Mouse (Mus musculus): ENCODE measurements around the gene Olfr715. TPM values are rescaled to one million over a fixed set of nuclear protein-coding genes. Genes with fewer than 3 reads are reported as not detected.
"Not testable (repeated sequence)": the region's sequence is repeated elsewhere in the genome, so short reads cannot be mapped to it uniquely, and the experiment has no call there.

Olfr715 gene
- not detected in 2 replicates for polyA plus RNA-seq (2015; fragmentation: Nextera tagmentation; extraction: Ambion mirVana)

DNA sequence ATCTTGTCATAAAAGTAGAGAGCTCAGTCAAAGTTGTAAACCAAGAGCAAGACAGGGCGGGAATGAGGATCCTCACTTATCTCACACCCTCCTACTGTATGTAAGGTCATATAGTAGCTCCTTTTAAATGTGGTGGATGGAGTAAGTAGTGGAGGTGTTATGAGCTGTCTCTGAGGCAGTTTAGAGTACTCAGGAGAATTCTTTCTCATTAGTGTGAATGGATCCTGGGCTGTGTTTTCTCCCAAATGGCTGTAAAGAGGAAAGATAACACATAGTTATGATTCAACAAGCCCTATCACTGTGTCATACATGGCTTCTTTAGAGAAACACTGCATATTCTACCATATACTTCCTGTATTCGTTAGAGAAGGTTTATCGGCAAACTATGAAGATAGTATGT lies at the start of gene Olfr715:
TSS of gene Olfr715 (minus strand) at position 101 of the 400 bp plus-strand sequence.
- WGBS: 80% methylated on average over 1 of the region's 3 CpGs
- H3K27ac ChIP-seq (ENCODE audit: low read length): not testable (repeated sequence)

DNA sequence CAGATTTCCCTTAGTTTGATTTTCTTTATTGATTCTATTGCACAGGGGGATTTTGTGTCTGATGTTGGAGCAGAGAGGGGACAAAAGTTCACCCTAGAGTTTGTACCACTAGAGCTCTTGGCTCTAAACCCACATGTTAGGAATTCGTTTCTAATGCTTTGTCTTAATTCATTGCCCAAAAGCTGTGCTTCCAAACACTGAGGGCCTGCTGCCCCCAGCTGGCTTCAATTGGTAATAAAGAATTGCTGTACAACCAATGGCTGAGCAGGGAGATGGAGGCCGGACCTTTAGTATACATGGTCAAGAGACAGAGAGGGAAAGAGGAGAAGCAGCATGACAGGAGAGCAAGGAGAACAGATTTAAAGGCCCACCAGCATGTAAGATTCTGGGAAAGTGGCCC lies 49.5 kb upstream of the Olfr715 start:
- Histone ChIP-seq H3K4me2 (ENCODE audit: low read length) (no peak overlapping the region), H3K4me1 (ENCODE audit: control insufficient read depth, insufficient read depth, low read length) (no peaks in the 10 kb centered on the region), H3K36me3 (ENCODE audit: control insufficient read depth, insufficient read depth, low read length) (no peaks in the 10 kb centered on the region), H3K27ac (ENCODE audit: low read length) (no peak overlapping the region), H3K27me3 (ENCODE audit: control insufficient read depth, insufficient read depth, low read depth, low read length) (no peaks in the 10 kb centered on the region), H3K9ac (ENCODE audit: low read depth, low read length) (no peak overlapping the region), H3K9me3 (replicated peaks; ENCODE audit: control insufficient read depth, low read length, poor library complexity, severe bottlenecking) (no peaks in the 10 kb centered on the region), H3K4me3 (ENCODE audit: low read depth, low read length) (no peak overlapping the region)
- 40% methylated on average over 2 of the region's 2 CpGs for WGBS
- ATAC-seq: no peak

More for the DNA sequence above, at the start of gene Olfr715:
- H3K4me1 ChIP-seq (ENCODE audit: control insufficient read depth, insufficient read depth, low read length); H3K9me3 ChIP-seq (replicated peaks; ENCODE audit: control insufficient read depth, low read length, poor library complexity, severe bottlenecking); ATAC-seq; H3K36me3 ChIP-seq (ENCODE audit: control insufficient read depth, insufficient read depth, low read length); H3K4me2 ChIP-seq (ENCODE audit: low read length); H3K27me3 ChIP-seq (ENCODE audit: control insufficient read depth, insufficient read depth, low read depth, low read length); H3K4me3 ChIP-seq (ENCODE audit: low read depth, low read length); H3K9ac ChIP-seq (ENCODE audit: low read depth, low read length): not testable (repeated sequence)

DNA sequence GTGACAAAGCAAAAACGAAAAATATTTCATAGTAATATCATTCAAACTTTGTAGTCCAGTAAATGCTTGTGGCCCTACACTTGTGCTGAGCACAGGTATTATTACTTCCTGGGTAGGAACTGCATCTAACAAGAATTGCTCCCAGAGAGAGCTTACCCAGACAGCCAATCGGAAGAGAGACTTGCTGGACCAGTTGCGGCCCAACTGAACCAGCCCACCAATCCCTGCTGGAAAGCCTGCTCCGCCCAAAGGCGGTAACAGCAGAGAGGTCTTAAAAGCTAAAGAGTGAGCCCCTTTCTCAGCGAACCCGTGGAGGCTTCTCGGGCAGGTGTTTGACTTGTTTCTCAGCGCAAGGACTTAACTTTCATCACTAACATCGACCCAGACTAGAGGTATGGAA lies 35.8 kb upstream of the Olfr715 start, which contains the start of gene Nlrp14:
TSS of gene Nlrp14 (plus strand) at position 301 of the 400 bp plus-strand sequence.
- H3K27ac ChIP-seq (ENCODE audit: low read length): no peak within 1 kb of the TSS
- H3K27me3 ChIP-seq (ENCODE audit: control insufficient read depth, insufficient read depth, low read depth, low read length): no peaks in the 10 kb centered on the region
- H3K9me3 ChIP-seq (replicated peaks; ENCODE audit: control insufficient read depth, low read length, poor library complexity, severe bottlenecking): no peaks in the 10 kb centered on the region
- H3K4me2 ChIP-seq (ENCODE audit: low read length): no peak within 1 kb of the TSS
- H3K9ac ChIP-seq (ENCODE audit: low read depth, low read length): no peak within 1 kb of the TSS
- ATAC-seq: no peak
- H3K4me3 ChIP-seq (ENCODE audit: low read depth, low read length): no peak within 1 kb of the TSS
- H3K4me1 ChIP-seq (ENCODE audit: control insufficient read depth, insufficient read depth, low read length): no peaks in the 10 kb centered on the region
- 85% methylated on average over 10 of the region's 10 CpGs for WGBS
- no peaks in the 10 kb centered on the region for H3K36me3 ChIP-seq (ENCODE audit: control insufficient read depth, insufficient read depth, low read length)

DNA sequence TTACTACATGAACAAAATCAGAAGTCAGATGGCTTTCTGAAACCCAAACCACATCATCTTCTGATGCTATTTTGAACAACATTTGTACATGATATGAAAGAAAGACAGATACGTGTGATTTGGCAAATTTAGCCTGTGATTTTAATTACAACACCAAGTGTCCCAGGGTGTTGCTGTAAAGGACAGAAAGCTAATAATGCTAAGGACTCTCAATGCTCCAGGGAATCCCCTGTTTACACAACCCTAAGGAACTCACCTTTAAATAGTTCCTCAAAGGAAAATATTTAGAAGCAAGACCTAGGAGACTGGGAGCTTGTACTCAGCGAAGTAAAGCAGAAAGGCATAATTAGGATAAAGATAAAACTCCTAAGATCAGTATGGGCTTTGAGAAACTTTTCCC lies 7.1 kb upstream of the Olfr715 start, which contains the start of gene Olfr716:
TSS of gene Olfr716 (plus strand) at position 301 of the 400 bp plus-strand sequence.
- not testable (repeated sequence) for H3K4me3 ChIP-seq (ENCODE audit: low read depth, low read length); H3K4me2 ChIP-seq (ENCODE audit: low read length); H3K27ac ChIP-seq (ENCODE audit: low read length); H3K9ac ChIP-seq (ENCODE audit: low read depth, low read length); H3K4me1 ChIP-seq (ENCODE audit: control insufficient read depth, insufficient read depth, low read length); ATAC-seq; H3K36me3 ChIP-seq (ENCODE audit: control insufficient read depth, insufficient read depth, low read length); H3K9me3 ChIP-seq (replicated peaks; ENCODE audit: control insufficient read depth, low read length, poor library complexity, severe bottlenecking); H3K27me3 ChIP-seq (ENCODE audit: control insufficient read depth, insufficient read depth, low read depth, low read length)
- 74% methylated on average over 2 of the region's 2 CpGs for WGBS

DNA sequence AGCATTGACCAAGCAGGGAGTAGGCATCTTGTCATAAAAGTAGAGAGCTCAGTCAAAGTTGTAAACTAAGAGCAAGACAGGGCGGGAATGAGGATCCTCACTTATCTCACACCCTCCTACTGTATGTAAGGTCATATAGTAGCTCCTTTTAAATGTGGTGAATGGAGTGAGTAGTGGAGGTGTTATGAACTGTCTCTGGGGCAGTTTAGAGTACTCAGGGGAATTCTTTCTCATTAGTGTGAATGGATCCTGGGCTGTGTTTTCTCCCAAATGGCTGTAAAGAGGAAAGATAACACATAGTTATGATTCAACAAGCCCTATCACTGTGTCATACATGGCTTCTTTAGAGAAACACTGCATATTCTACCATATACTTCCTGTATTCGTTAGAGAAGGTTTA lies 20.6 kb downstream of the Olfr715 start, which contains the start of gene Olfr715b:
TSS of gene Olfr715b (minus strand) at position 101 of the 400 bp plus-strand sequence.
- H3K4me3 ChIP-seq (ENCODE audit: low read depth, low read length); ATAC-seq; H3K27me3 ChIP-seq (ENCODE audit: control insufficient read depth, insufficient read depth, low read depth, low read length); H3K4me2 ChIP-seq (ENCODE audit: low read length); H3K36me3 ChIP-seq (ENCODE audit: control insufficient read depth, insufficient read depth, low read length); H3K9ac ChIP-seq (ENCODE audit: low read depth, low read length); H3K4me1 ChIP-seq (ENCODE audit: control insufficient read depth, insufficient read depth, low read length); H3K9me3 ChIP-seq (replicated peaks; ENCODE audit: control insufficient read depth, low read length, poor library complexity, severe bottlenecking); H3K27ac ChIP-seq (ENCODE audit: low read length): not testable (repeated sequence)
- 80% methylated on average over 1 of the region's 2 CpGs for WGBS

DNA sequence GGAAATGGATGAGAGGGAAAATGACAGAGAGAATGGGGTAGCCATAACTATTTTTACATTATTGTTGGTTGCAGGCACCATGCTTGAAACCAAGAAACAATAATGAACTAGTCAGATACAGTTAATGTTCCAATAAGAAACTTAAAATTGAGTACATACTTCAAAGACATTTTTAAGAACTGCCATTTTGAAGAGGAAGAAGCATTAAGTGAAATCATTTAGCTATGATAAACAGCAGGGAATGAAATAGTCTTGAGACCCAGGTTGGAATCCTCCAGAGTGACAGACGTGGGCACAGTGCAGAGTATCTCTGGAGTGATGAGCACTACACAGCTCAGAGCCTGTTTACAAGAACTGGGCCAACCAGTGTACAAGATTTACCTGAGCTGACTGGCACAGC lies 38.0 kb downstream of the Olfr715 start, which contains the start of gene Olfr17:
TSS of gene Olfr17 (plus strand) at position 301 of the 400 bp plus-strand sequence.
- no peaks in the 10 kb centered on the region for H3K27me3 ChIP-seq (ENCODE audit: control insufficient read depth, insufficient read depth, low read depth, low read length)
- no peak within 1 kb of the TSS for H3K4me2 ChIP-seq (ENCODE audit: low read length)
- ATAC-seq: no peak
- WGBS: 31% methylated on average over 1 of the region's 1 CpGs
- no peaks in the 10 kb centered on the region for H3K9me3 ChIP-seq (replicated peaks; ENCODE audit: control insufficient read depth, low read length, poor library complexity, severe bottlenecking)
- no peak within 1 kb of the TSS for H3K27ac ChIP-seq (ENCODE audit: low read length)
- no peaks in the 10 kb centered on the region for H3K36me3 ChIP-seq (ENCODE audit: control insufficient read depth, insufficient read depth, low read length)
- no peak within 1 kb of the TSS for H3K4me3 ChIP-seq (ENCODE audit: low read depth, low read length)
- H3K9ac ChIP-seq (ENCODE audit: low read depth, low read length): no peak within 1 kb of the TSS
- no peaks in the 10 kb centered on the region for H3K4me1 ChIP-seq (ENCODE audit: control insufficient read depth, insufficient read depth, low read length)

Other genes with a start within 250 kb of the Olfr715 start
- gene Olfr706, start 242.9 kb downstream of the Olfr715 start, polyA plus RNA-seq (2015; fragmentation: Nextera tagmentation; extraction: Ambion mirVana): not detected in 2 replicates
- not detected in 2 replicates for gene Olfr707, start 229.8 kb downstream of the Olfr715 start, polyA plus RNA-seq (2015; fragmentation: Nextera tagmentation; extraction: Ambion mirVana)
- gene Olfr1532-ps1, start 223.1 kb downstream of the Olfr715 start, polyA plus RNA-seq (2015; fragmentation: Nextera tagmentation; extraction: Ambion mirVana): not detected in 2 replicates
- not detected in 2 replicates for gene Olfr709-ps1, start 198.9 kb downstream of the Olfr715 start, polyA plus RNA-seq (2015; fragmentation: Nextera tagmentation; extraction: Ambion mirVana)
- not detected in 2 replicates for gene Olfr710, start 182.8 kb downstream of the Olfr715 start, polyA plus RNA-seq (2015; fragmentation: Nextera tagmentation; extraction: Ambion mirVana)
- not detected in 2 replicates for gene Olfr6, start 167.1 kb downstream of the Olfr715 start, polyA plus RNA-seq (2015; fragmentation: Nextera tagmentation; extraction: Ambion mirVana)
- gene Olfr711, start 155.6 kb downstream of the Olfr715 start, polyA plus RNA-seq (2015; fragmentation: Nextera tagmentation; extraction: Ambion mirVana): not detected in 2 replicates
- gene Olfr2, start 125.0 kb downstream of the Olfr715 start, polyA plus RNA-seq (2015; fragmentation: Nextera tagmentation; extraction: Ambion mirVana): not detected in 2 replicates
- not detected in 2 replicates for gene Olfr713, start 99.9 kb downstream of the Olfr715 start, polyA plus RNA-seq (2015; fragmentation: Nextera tagmentation; extraction: Ambion mirVana)
- not detected in 2 replicates for gene Olfr714, start 60.1 kb downstream of the Olfr715 start, polyA plus RNA-seq (2015; fragmentation: Nextera tagmentation; extraction: Ambion mirVana)
- not detected in 2 replicates for gene Olfr17, start 37.9 kb downstream of the Olfr715 start, polyA plus RNA-seq (2015; fragmentation: Nextera tagmentation; extraction: Ambion mirVana)
- gene Olfr715b, start 20.7 kb downstream of the Olfr715 start, polyA plus RNA-seq (2015; fragmentation: Nextera tagmentation; extraction: Ambion mirVana): not detected in 2 replicates
- gene Olfr716, start 7.2 kb upstream of the Olfr715 start, polyA plus RNA-seq (2015; fragmentation: Nextera tagmentation; extraction: Ambion mirVana): not detected in 2 replicates
- not detected in 2 replicates for gene Nlrp14, start 35.9 kb upstream of the Olfr715 start, polyA plus RNA-seq (2015; fragmentation: Nextera tagmentation; extraction: Ambion mirVana)
- not detected in 2 replicates for gene Rbmxl2, start 78.4 kb upstream of the Olfr715 start, polyA plus RNA-seq (2015; fragmentation: Nextera tagmentation; extraction: Ambion mirVana)
- 13.6 and 13.8 TPM in 2 replicates for gene Syt9, start 239.6 kb upstream of the Olfr715 start, polyA plus RNA-seq (2015; fragmentation: Nextera tagmentation; extraction: Ambion mirVana)